Mouse (Mus musculus): ENCODE data around the gene Tpmt. TPM values are rescaled to one million over a fixed set of nuclear protein-coding genes. Genes with fewer than 3 reads are reported as not detected.
A peak's percentile ranks its signal among the peaks of the same experiment; 100 is the strongest.

Gene Tpmt
- 18.9 and 19.8 TPM in 2 replicates for polyA plus RNA-seq (2015; fragmentation: Nextera tagmentation; extraction: Ambion mirVana)

DNA sequence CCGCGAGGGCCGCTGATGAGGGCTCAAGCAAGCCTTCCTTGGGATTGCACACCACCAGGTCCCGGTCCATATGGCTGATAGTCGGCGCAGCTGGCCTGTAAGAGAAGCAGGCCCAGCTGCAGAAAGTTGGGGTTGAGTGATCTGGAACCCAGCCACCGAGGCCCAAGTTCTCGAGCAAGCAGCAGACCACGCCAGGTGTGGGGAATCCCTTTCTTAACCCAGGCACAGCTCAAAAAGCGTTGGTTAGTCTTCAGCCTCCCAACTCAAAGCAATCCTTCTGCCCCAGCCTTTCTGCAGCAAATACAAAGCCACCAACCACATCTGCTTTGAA is at the start of gene Tpmt:
Gene Tpmt, minus strand, starts transcription at position 121 of the 331 bp plus-strand sequence.
- H3K36me3 ChIP-seq (ENCODE audit: control insufficient read depth, insufficient read depth, low read length), result peaks cover 4% of the 10 kb centered on the region; the same call in 1 of the 2 replicates
- ATAC-seq (ENCODE audit: insufficient read depth, low FRiP score), result no peak
- H3K9me3 ChIP-seq (replicated peaks; ENCODE audit: control insufficient read depth, low read length), result no peaks in the 10 kb centered on the region
- H3K27me3 ChIP-seq (ENCODE audit: control insufficient read depth, insufficient read depth, low read length), result no peaks in the 10 kb centered on the region
- WGBS, result 12% methylated on average over 10 of the region's 10 CpGs
- peak within 1 kb of the TSS; percentile 73 for H3K4me3 ChIP-seq (replicated peaks; ENCODE audit: low read length)
- H3K4me1 ChIP-seq (ENCODE audit: control insufficient read depth, insufficient read depth, low read length), result peaks cover 7% of the 10 kb centered on the region; the same call in 1 of the 2 replicates
- H3K9ac ChIP-seq (ENCODE audit: low read length), result peak within 1 kb of the TSS; percentile 83
- H3K4me2 ChIP-seq (ENCODE audit: low read depth, low read length), result peak within 1 kb of the TSS; percentile 98
- peak within 1 kb of the TSS; percentile 61 for H3K27ac ChIP-seq (ENCODE audit: low read length)

DNA sequence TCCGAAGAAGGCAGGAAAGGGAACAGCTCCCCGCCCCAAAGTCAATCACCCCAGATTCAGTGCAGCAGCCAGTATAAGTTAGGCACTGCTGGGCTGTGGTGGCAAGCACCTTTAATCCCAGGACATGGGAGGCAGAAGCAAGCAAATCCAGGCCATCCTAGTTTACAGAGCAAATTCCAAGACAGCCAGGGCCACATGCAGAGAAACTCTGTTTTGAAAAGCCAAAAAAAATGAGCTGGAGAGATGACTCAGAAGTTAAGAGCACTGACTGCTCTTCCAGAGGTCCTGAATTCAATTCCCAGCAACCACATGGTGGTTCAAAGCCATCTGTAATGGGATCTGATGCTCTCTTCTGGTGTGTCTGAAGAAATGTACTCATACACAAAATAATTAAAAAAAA is 49.3 kb upstream of the Tpmt start:
- Histone ChIP-seq H3K4me3 (replicated peaks; ENCODE audit: low read length) (no peak overlapping the region), H3K9ac (ENCODE audit: low read length) (no peak overlapping the region), H3K27ac (ENCODE audit: low read length) (no peak overlapping the region), H3K27me3 (ENCODE audit: control insufficient read depth, insufficient read depth, low read length) (no peaks in the 10 kb centered on the region), H3K4me1 (ENCODE audit: control insufficient read depth, insufficient read depth, low read length) (no peaks in the 10 kb centered on the region; the same call in 1 of the 2 replicates), H3K9me3 (replicated peaks; ENCODE audit: control insufficient read depth, low read length) (no peaks in the 10 kb centered on the region), H3K36me3 (ENCODE audit: control insufficient read depth, insufficient read depth, low read length) (peaks cover 13% of the 10 kb centered on the region; the same call in 1 of the 2 replicates), H3K4me2 (ENCODE audit: low read depth, low read length) (no peak overlapping the region)
- WGBS, result 94% methylated on average over 2 of the region's 2 CpGs
- no peak for ATAC-seq (ENCODE audit: insufficient read depth, low FRiP score)

DNA sequence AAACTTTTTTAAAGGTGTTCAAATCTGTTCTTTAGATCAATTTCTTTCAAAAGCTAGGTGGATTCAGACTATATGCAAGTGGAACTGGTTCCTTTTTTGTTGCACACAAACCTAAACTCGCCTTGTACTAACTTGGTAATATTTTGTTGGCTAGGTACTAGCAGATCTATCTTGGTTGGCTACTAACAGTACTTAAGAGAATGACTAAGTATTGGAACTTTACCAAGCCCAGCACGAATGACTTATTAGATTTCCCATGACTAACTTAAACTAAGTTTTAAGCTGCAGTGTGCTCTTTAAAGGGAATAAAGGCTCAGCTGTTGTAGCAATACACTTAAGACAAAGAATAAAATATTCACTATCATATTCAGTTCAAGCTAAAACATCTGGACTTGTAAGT is 44.7 kb upstream of the Tpmt start:
- Histone ChIP-seq H3K36me3 (ENCODE audit: control insufficient read depth, insufficient read depth, low read length) (peaks cover 7% of the 10 kb centered on the region; the same call in 1 of the 2 replicates), H3K4me2 (ENCODE audit: low read depth, low read length) (no peak overlapping the region), H3K27ac (ENCODE audit: low read length) (no peak overlapping the region), H3K27me3 (ENCODE audit: control insufficient read depth, insufficient read depth, low read length) (no peaks in the 10 kb centered on the region), H3K9me3 (replicated peaks; ENCODE audit: control insufficient read depth, low read length) (no peaks in the 10 kb centered on the region), H3K4me3 (replicated peaks; ENCODE audit: low read length) (no peak overlapping the region), H3K4me1 (ENCODE audit: control insufficient read depth, insufficient read depth, low read length) (no peaks in the 10 kb centered on the region; the same call in 1 of the 2 replicates), H3K9ac (ENCODE audit: low read length) (no peak overlapping the region)
- 70% methylated on average over 2 of the region's 2 CpGs for WGBS
- no peak for ATAC-seq (ENCODE audit: insufficient read depth, low FRiP score)

DNA sequence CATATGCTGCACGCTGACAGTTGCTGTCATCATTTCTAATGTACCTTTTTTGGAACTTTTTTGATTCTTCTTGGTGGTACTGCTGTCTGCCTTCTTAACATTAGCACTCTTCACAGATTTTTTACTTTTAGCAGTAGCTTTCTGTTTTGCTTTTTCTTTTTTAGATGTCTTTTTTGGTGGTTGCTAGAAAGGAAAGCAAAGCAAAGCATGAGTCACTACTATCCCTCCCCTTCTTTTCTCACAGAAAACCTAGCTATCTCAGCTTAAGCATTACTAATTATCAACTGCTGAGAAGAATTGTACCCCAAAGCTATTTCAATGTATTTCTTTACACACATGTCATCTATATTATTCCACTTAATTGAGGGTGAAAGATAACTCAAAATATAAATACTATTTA is 43.9 kb upstream of the Tpmt start:
- peaks cover 5% of the 10 kb centered on the region; the same call in 1 of the 2 replicates for H3K36me3 ChIP-seq (ENCODE audit: control insufficient read depth, insufficient read depth, low read length)

DNA sequence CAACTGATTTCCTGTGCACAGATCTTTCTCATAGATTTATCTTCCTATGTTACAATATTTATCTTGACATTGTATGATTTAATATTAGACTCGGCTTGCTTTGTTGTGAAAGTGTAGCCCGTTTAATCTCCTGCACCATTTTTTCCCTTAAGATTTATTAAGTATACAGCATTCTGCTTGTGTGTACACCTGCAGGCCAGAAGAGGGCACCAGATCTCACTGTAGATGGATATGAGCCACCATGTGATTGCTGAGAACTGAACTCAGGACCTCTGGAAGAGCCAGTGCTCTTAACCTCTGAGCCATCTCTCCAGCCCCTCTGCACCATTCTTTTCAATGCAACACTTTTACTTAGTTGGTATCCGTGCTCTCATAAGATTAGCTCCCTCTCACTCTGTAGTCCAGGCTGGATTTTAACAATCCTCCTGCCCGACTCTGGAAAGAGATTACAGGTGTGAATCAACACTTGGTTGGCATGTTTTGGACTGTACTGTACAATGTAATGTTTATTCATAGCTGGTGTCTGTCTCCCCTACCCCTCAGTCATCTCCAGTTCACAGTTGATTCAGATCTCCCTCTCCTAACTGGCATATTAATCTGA is 36.5 kb upstream of the Tpmt start:
- no peak overlapping the region for H3K9ac ChIP-seq (ENCODE audit: low read length)
- H3K4me2 ChIP-seq (ENCODE audit: low read depth, low read length), result no peak overlapping the region
- no peak for ATAC-seq (ENCODE audit: insufficient read depth, low FRiP score)
- no peak overlapping the region for H3K27ac ChIP-seq (ENCODE audit: low read length)
- no peaks in the 10 kb centered on the region for H3K4me1 ChIP-seq (ENCODE audit: control insufficient read depth, insufficient read depth, low read length)
- H3K4me3 ChIP-seq (replicated peaks; ENCODE audit: low read length), result no peak overlapping the region
- WGBS, result 84% methylated on average over 4 of the region's 4 CpGs
- no peaks in the 10 kb centered on the region for H3K9me3 ChIP-seq (replicated peaks; ENCODE audit: control insufficient read depth, low read length)
- peaks cover 14% of the 10 kb centered on the region; the same call in 1 of the 2 replicates for H3K36me3 ChIP-seq (ENCODE audit: control insufficient read depth, insufficient read depth, low read length)
- no peaks in the 10 kb centered on the region for H3K27me3 ChIP-seq (ENCODE audit: control insufficient read depth, insufficient read depth, low read length)

More for the DNA sequence above, 43.9 kb upstream of the Tpmt start:
- H3K4me2 ChIP-seq (ENCODE audit: low read depth, low read length), result no peak overlapping the region
- H3K9me3 ChIP-seq (replicated peaks; ENCODE audit: control insufficient read depth, low read length), result no peaks in the 10 kb centered on the region
- H3K27ac ChIP-seq (ENCODE audit: low read length), result no peak overlapping the region
- H3K9ac ChIP-seq (ENCODE audit: low read length), result no peak overlapping the region
- H3K27me3 ChIP-seq (ENCODE audit: control insufficient read depth, insufficient read depth, low read length), result no peaks in the 10 kb centered on the region
- H3K4me3 ChIP-seq (replicated peaks; ENCODE audit: low read length), result no peak overlapping the region
- no peak for ATAC-seq (ENCODE audit: insufficient read depth, low FRiP score)
- 92% methylated on average over 1 of the region's 1 CpGs for WGBS
- no peaks in the 10 kb centered on the region; the same call in 1 of the 2 replicates for H3K4me1 ChIP-seq (ENCODE audit: control insufficient read depth, insufficient read depth, low read length)

DNA sequence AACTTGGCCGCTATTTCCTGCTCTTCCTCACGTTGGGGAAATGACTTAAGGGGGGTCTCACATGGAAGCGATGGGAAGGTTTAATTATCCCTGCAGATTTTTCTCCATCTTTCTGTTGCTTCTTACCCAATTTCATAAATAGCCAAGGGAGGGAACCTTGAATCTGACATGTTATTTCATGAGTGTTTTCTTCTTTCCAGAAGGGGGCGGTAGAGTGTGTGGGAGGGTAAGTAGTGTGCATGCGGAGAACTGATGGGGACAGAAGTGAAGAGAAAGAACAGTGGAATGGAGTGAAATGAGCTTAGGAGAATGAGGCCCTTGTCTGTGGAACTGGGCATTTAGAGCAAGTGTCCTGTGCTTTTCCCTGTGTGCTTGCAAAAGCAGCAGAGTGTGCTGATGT is 34.3 kb upstream of the Tpmt start:
- H3K27me3 ChIP-seq (ENCODE audit: control insufficient read depth, insufficient read depth, low read length), result no peaks in the 10 kb centered on the region
- ATAC-seq (ENCODE audit: insufficient read depth, low FRiP score), result no peak
- no peak overlapping the region for H3K4me2 ChIP-seq (ENCODE audit: low read depth, low read length)
- H3K9me3 ChIP-seq (replicated peaks; ENCODE audit: control insufficient read depth, low read length), result no peaks in the 10 kb centered on the region
- no peak overlapping the region for H3K27ac ChIP-seq (ENCODE audit: low read length)
- 75% methylated on average over 5 of the region's 5 CpGs for WGBS
- H3K4me1 ChIP-seq (ENCODE audit: control insufficient read depth, insufficient read depth, low read length), result no peaks in the 10 kb centered on the region
- no peak overlapping the region for H3K9ac ChIP-seq (ENCODE audit: low read length)
- no peak overlapping the region for H3K4me3 ChIP-seq (replicated peaks; ENCODE audit: low read length)
- H3K36me3 ChIP-seq (ENCODE audit: control insufficient read depth, insufficient read depth, low read length), result peaks cover 20% of the 10 kb centered on the region; the same call in 1 of the 2 replicates

DNA sequence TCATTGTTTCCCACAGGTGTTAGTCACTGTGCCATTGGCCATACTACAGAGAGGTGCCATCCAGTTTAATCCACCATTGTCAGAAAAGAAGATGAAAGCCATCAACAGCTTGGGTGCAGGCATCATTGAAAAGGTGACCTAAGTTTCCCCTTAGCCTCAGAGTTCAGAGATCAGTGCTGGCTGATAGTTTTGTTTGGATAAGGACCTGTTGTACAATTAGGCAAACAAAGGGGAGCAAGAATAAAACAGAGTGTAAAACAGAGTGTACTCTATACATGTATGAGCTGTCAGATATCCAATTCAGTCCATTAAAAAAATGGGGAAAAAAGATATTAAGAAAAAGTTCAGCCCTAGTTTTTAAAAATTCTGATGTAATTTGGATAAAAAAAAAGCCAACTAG is 32.8 kb upstream of the Tpmt start:
- Histone ChIP-seq H3K4me3 (replicated peaks; ENCODE audit: low read length) (no peak overlapping the region), H3K36me3 (ENCODE audit: control insufficient read depth, insufficient read depth, low read length) (peaks cover 16% of the 10 kb centered on the region; the same call in 1 of the 2 replicates)
- no peak for ATAC-seq (ENCODE audit: insufficient read depth, low FRiP score)

DNA sequence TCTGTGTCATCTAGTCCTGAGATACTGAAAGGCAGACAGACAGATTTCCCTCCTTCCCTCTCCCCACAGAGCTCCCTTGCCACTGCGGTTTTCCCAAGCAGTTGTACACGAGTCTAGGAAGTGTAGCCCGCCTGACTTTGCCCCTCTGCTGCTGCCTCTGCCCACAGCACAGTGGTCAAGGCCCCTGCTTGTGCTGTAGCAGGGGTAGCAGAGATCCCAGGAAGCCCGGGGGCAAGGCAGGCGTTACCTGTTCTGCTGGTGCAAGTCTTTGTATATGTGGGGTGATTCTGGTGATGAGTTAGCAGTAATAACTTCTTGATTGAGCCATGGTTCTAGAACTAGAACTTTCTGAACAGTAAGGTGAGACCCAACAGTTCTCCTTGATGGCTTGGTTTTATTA is 31.6 kb upstream of the Tpmt start:
- Histone ChIP-seq H3K4me3 (replicated peaks; ENCODE audit: low read length) (no peak overlapping the region), H3K9me3 (replicated peaks; ENCODE audit: control insufficient read depth, low read length) (no peaks in the 10 kb centered on the region), H3K36me3 (ENCODE audit: control insufficient read depth, insufficient read depth, low read length) (peaks cover 14% of the 10 kb centered on the region; the same call in 1 of the 2 replicates), H3K9ac (ENCODE audit: low read length) (no peak overlapping the region), H3K27ac (ENCODE audit: low read length) (no peak overlapping the region), H3K4me2 (ENCODE audit: low read depth, low read length) (no peak overlapping the region), H3K27me3 (ENCODE audit: control insufficient read depth, insufficient read depth, low read length) (no peaks in the 10 kb centered on the region), H3K4me1 (ENCODE audit: control insufficient read depth, insufficient read depth, low read length) (no peaks in the 10 kb centered on the region)
- ATAC-seq (ENCODE audit: insufficient read depth, low FRiP score), result no peak
- WGBS, result 84% methylated on average over 5 of the region's 5 CpGs

More for the DNA sequence above, 32.8 kb upstream of the Tpmt start:
- H3K4me1 ChIP-seq (ENCODE audit: control insufficient read depth, insufficient read depth, low read length), result no peaks in the 10 kb centered on the region
- no peak overlapping the region for H3K4me2 ChIP-seq (ENCODE audit: low read depth, low read length)
- H3K27ac ChIP-seq (ENCODE audit: low read length), result no peak overlapping the region
- H3K27me3 ChIP-seq (ENCODE audit: control insufficient read depth, insufficient read depth, low read length), result no peaks in the 10 kb centered on the region
- H3K9me3 ChIP-seq (replicated peaks; ENCODE audit: control insufficient read depth, low read length), result no peaks in the 10 kb centered on the region
- no peak overlapping the region for H3K9ac ChIP-seq (ENCODE audit: low read length)

DNA sequence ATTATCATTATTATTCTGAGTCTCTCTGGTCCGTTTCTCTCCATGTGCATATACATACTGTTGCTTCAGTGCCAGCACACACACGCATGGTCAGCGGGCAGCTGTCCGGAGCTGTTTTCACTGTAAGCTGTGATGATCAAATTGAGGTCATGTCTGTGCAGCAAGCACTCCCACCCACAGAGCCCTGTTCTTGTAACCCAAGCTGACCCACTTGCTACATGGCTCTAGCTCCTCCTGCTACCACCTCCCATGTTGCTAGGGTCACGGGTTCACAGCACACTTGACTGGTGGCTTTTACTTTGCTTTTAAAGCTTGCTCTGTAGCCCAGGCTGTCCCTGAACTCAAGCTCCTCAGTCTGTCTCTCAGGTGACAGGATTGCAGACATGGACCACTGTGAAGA is 27.9 kb upstream of the Tpmt start:
- Histone ChIP-seq H3K27me3 (ENCODE audit: control insufficient read depth, insufficient read depth, low read length) (no peaks in the 10 kb centered on the region), H3K4me3 (replicated peaks; ENCODE audit: low read length) (no peak overlapping the region), H3K4me2 (ENCODE audit: low read depth, low read length) (no peak overlapping the region), H3K4me1 (ENCODE audit: control insufficient read depth, insufficient read depth, low read length) (no peaks in the 10 kb centered on the region), H3K27ac (ENCODE audit: low read length) (no peak overlapping the region), H3K36me3 (ENCODE audit: control insufficient read depth, insufficient read depth, low read length) (peaks cover 9% of the 10 kb centered on the region; the same call in 1 of the 2 replicates), H3K9ac (ENCODE audit: low read length) (no peak overlapping the region), H3K9me3 (replicated peaks; ENCODE audit: control insufficient read depth, low read length) (no peaks in the 10 kb centered on the region)
- ATAC-seq (ENCODE audit: insufficient read depth, low FRiP score), result no peak
- 93% methylated on average over 5 of the region's 5 CpGs for WGBS
